Mouse (Mus musculus) limb, embryonic 14.5 days (tissue): ENCODE measurements around the gene Elf5. TPM values are rescaled to one million over a fixed set of nuclear protein-coding genes. Genes with fewer than 3 reads are reported as not detected.

Experiments
- ATAC-seq: fragments of 200-750 bp; cut with Nextera tagmentation; 2 replicates; pipeline ENCODE4 v1.8.0; 2017; ENCODE audit warnings: low read depth, moderate number of reproducible peaks, moderate TSS enrichment; ENCODE audit not compliant: low FRiP score
- DNase-seq: peaks from one replicate; pipeline ENCODE4 v3.0.0-alpha.2; 2015; ENCODE audit warnings: low spot score
- H3K27ac ChIP-seq: fragments of 300-500 bp; sonication (generic); replicated peaks from 2 replicates; pipeline ENCODE4 v1.5.1; 2014; ENCODE audit warnings: low read depth, mild to moderate bottlenecking, low read length, moderate library complexity, mixed read lengths
- H3K27me3 ChIP-seq: fragments of 300-500 bp; sonication (generic); 2 replicates; pipeline ENCODE4 v1.6.1; 2014; ENCODE audit warnings: low read length, mixed read lengths; ENCODE audit not compliant: control insufficient read depth, insufficient read depth
- H3K36me3 ChIP-seq: fragments of 300-500 bp; sonication (generic); 2 replicates; pipeline ENCODE4 v1.6.1; 2014; ENCODE audit warnings: mild to moderate bottlenecking, low read length, moderate library complexity, mixed read lengths; ENCODE audit not compliant: control insufficient read depth, insufficient read depth
- H3K4me1 ChIP-seq: fragments of 300-500 bp; sonication (generic); 2 replicates; pipeline ENCODE4 v1.6.1; 2014; ENCODE audit warnings: antibody characterized with exemption, low read length, mixed read lengths; ENCODE audit not compliant: control insufficient read depth, insufficient read depth
- H3K4me2 ChIP-seq: fragments of 300-500 bp; sonication (generic); replicated peaks from 2 replicates; pipeline ENCODE4 v1.6.1; 2014; ENCODE audit warnings: low read depth, mild to moderate bottlenecking, low read length, moderate library complexity; ENCODE audit not compliant: severe bottlenecking
- H3K4me3 ChIP-seq: fragments of 300-500 bp; sonication (generic); replicated peaks from 2 replicates; pipeline ENCODE4 v1.5.1; 2014; ENCODE audit warnings: low read length
- H3K9ac ChIP-seq: fragments of 300-500 bp; sonication (generic); 2 replicates; pipeline ENCODE4 v1.6.1; 2014; ENCODE audit warnings: mild to moderate bottlenecking, low read depth, low read length, moderate library complexity; ENCODE audit not compliant: severe bottlenecking
- H3K9me3 ChIP-seq: fragments of 300-500 bp; sonication (generic); 2 replicates; pipeline ENCODE4 v1.6.1; 2016; ENCODE audit warnings: low read length; ENCODE audit not compliant: control insufficient read depth
- POLR2A ChIP-seq: fragments of 200-500 bp; IDR thresholded peaks from 2 replicates; pipeline ENCODE4 v1.8.0; 2012; ENCODE audit warnings: inconsistent platforms, mild to moderate bottlenecking, moderate library complexity, borderline replicate concordance; ENCODE audit not compliant: insufficient read depth, insufficient read length; ENCODE audit errors: extremely low read depth
- WGBS: fragments of 180-500 bp; shearing (Covaris S2); extraction: QIAGEN DNeasy Blood & Tissue Kit; methylation state at CpG from one replicate; pipeline ENCODE4 v1.1.7; 2014; 5-methylcytosine and 5-hydroxymethylcytosine counted together
- polyA plus RNA-seq, 2 experiments: library from polyadenylated mRNA; depleted of rRNA in 1 of 2; stranded (reverse) in 1 of 2; unstranded in 1 of 2; fragments of >200 nt; fragmentation: Nextera tagmentation in 1 of 2; extraction: Ambion mirVana in 1 of 2; gene quantifications; 2 replicates each; pipeline versions ENCODE4 v1.2.1 to v1.2.3; 2012 to 2014

The Elf5 gene
- polyA plus RNA-seq, 2 experiments: 0.41 to 2.0 TPM

DNA sequence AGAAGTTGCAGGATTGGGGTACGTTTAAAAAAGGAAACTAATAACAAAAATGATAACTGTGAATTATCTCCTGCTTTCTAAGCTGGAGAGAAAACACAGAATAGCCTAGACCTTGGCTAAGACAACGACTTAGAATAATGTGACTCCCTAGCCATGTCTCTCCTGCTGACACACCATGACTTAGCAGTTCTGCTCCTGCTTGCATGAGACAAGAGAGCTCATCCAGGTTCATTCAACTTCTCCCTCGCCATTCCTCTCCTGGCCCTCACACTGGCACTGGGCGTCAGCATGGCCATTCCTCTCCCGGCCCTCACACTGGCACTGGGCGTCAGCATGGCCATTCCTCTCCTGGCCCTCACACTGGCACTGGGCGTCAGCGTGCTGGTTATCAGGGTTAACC, 68.8 kb downstream of the Elf5 start:
- H3K27ac ChIP-seq: no peak overlapping the region
- TF ChIP-seq POLR2A: no peak
- H3K27me3 ChIP-seq: no peaks in the 10 kb centered on the region
- H3K4me1 ChIP-seq: peaks cover 5% of the 10 kb centered on the region; the same call in 1 of the 2 replicates
- H3K9me3 ChIP-seq: no peaks in the 10 kb centered on the region
- no peak for DNase-seq
- no peak for ATAC-seq
- peaks cover 6% of the 10 kb centered on the region for H3K36me3 ChIP-seq
- H3K9ac ChIP-seq: no peak overlapping the region
- 88% methylated on average over 8 of the region's 8 CpGs for whole genome bisulfite sequencing
- H3K4me3 ChIP-seq: no peak overlapping the region
- no peak overlapping the region for H3K4me2 ChIP-seq

DNA sequence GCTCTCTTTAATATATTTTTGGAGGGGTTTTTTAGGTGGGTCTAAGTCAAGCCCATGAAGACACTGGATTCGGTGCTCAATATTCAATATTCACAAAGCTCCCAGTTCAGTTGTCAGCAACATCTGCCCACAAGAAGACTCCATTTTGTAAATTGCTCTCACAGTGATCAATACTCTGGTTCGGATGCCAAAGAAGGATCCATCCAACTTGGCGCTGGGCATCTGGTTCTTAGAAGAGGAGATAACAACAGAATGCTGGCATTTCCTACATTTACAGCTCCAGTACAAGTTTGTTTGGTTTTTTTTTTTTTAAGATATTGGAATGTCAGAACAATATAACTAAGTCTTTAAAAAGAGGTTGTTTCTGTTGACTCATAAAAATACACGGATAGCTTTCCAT, 69.4 kb downstream of the Elf5 start:
- H3K4me3 ChIP-seq: no peak overlapping the region
- no peak overlapping the region for H3K27ac ChIP-seq
- no peak for TF ChIP-seq POLR2A
- peaks cover 5% of the 10 kb centered on the region; the same call in 1 of the 2 replicates for H3K4me1 ChIP-seq
- ATAC-seq (no peak), DNase-seq (no peak)
- 92% methylated on average over 4 of the region's 4 CpGs for WGBS
- no peak overlapping the region for H3K4me2 ChIP-seq
- no peaks in the 10 kb centered on the region for H3K9me3 ChIP-seq
- H3K9ac ChIP-seq: no peak overlapping the region
- H3K36me3 ChIP-seq: no peaks in the 10 kb centered on the region
- no peaks in the 10 kb centered on the region for H3K27me3 ChIP-seq

DNA sequence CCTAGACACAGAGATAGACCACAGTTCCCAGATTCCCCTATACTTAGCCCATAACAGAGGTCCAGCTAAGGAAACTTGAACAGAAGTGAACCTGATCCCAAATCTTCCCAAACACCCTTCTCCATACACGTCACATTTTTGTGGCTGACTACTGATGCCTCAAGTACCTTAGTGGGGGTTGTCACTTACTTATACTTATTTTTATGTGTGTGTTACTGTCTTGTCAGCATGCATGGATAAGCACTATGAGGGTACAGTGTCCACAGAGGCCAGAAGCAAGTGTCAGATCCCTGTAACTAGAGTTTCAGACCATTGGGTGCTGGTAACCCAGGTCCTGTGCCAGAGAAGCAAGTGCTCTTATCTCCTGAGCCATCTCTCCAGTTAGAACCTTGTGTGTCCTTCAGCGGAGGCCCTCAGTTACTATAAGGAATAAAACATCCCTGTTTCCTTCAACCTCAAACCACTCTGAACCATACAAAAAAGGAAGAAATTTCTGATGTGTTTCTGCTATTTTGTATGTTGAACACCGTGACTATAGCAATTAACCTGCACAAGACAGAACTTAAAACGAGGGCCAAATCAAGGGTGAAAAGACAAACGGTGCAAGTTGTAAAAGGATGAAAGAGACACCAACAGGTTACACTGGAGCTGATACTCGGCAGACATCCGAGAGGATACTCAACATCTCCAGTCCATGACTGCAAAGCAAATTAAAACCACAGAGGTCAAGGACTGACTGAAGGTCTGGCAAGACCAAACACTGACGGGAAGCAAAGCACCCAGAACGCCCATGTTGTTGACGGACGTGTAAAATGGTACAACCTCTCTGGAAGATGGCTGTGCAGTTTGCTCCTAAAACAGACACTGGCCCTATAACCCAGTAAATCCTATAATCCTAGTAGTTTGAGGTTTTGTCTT, 70.1 kb downstream of the Elf5 start:
- Histone ChIP-seq H3K9me3 (no peaks in the 10 kb centered on the region), H3K27ac (no peak overlapping the region), H3K4me3 (no peak overlapping the region), H3K4me1 (peaks cover 5% of the 10 kb centered on the region; the same call in 1 of the 2 replicates), H3K9ac (no peak overlapping the region), H3K36me3 (no peaks in the 10 kb centered on the region), H3K4me2 (no peak overlapping the region), H3K27me3 (no peaks in the 10 kb centered on the region)
- WGBS: 81% methylated on average over 11 of the region's 11 CpGs
- no peak for DNase-seq
- no peak for TF ChIP-seq POLR2A
- ATAC-seq: no peak

GRCm38 (mm10) chr2:103483289-103483985, 71.9 kb downstream of the Elf5 start:
- Histone ChIP-seq H3K27ac (no peak overlapping the region), H3K36me3 (no peaks in the 10 kb centered on the region), H3K4me1 (peaks cover 5% of the 10 kb centered on the region; the same call in 1 of the 2 replicates), H3K4me3 (peak overlapping the region; percentile 81), H3K4me2 (peak overlapping the region; percentile 73), H3K9ac (peak overlapping the region; percentile 83; the same call in 1 of the 2 replicates), H3K9me3 (no peaks in the 10 kb centered on the region), H3K27me3 (no peaks in the 10 kb centered on the region)
- 82% methylated on average over 7 of the region's 7 CpGs for WGBS
- no peak for TF ChIP-seq POLR2A
- DNase-seq: no peak
- ATAC-seq: no peak

GRCm38 (mm10) chr2:103483986-103484520, 72.6 kb downstream of the Elf5 start:
- Histone ChIP-seq H3K36me3 (no peaks in the 10 kb centered on the region), H3K4me2 (peak overlapping the region; percentile 73), H3K27me3 (no peaks in the 10 kb centered on the region), H3K4me1 (peaks cover 5% of the 10 kb centered on the region; the same call in 1 of the 2 replicates), H3K9me3 (no peaks in the 10 kb centered on the region), H3K27ac (no peak overlapping the region), H3K9ac (peak overlapping the region; percentile 83), H3K4me3 (peak overlapping the region; percentile 81)
- 27% methylated on average over 5 of the region's 5 CpGs for WGBS
- ATAC-seq: no peak
- DNase-seq: no peak
- no peak for TF ChIP-seq POLR2A
